Mouse (Mus musculus) liver, embryonic 13.5 days (tissue): ENCODE data around the gene Med14. TPM values are rescaled to one million over a fixed set of nuclear protein-coding genes. Genes with fewer than 3 reads are reported as not detected.
A peak's percentile ranks its signal among the peaks of the same experiment; 100 is the strongest.

ENCODE experiments used
- ATAC-seq: fragments of 200-750 bp; cut with Nextera tagmentation; 2 replicates; pipeline ENCODE4 v1.8.0; 2017; ENCODE audit warnings: low read depth, mild to moderate bottlenecking, moderate number of reproducible peaks, moderate library complexity
- DNase-seq: peaks from one replicate; pipeline ENCODE4 v3.0.0; 2022
- H3K27ac ChIP-seq: fragments of 300-500 bp; sonication (generic); 2 replicates; pipeline ENCODE4 v1.5.1; 2015; ENCODE audit warnings: moderate library complexity, mild to moderate bottlenecking, inconsistent platforms
- H3K27me3 ChIP-seq: fragments of 300-500 bp; sonication (generic); 2 replicates; pipeline ENCODE4 v1.6.1; 2015; ENCODE audit warnings: mild to moderate bottlenecking, inconsistent platforms
- H3K36me3 ChIP-seq: fragments of 300-500 bp; sonication (generic); 2 replicates; pipeline ENCODE4 v1.6.1; 2015; ENCODE audit warnings: mild to moderate bottlenecking, inconsistent platforms
- H3K4me1 ChIP-seq: fragments of 300-500 bp; sonication (generic); replicated peaks from 2 replicates; pipeline ENCODE4 v1.6.1; 2015; ENCODE audit warnings: inconsistent platforms
- H3K4me2 ChIP-seq: fragments of 300-500 bp; sonication (generic); 2 replicates; pipeline ENCODE4 v1.6.1; 2015; ENCODE audit warnings: inconsistent platforms, mild to moderate bottlenecking, moderate library complexity
- H3K4me3 ChIP-seq: fragments of 300-500 bp; sonication (generic); replicated peaks from 2 replicates; pipeline ENCODE4 v1.5.1; 2015; ENCODE audit warnings: mild to moderate bottlenecking, inconsistent platforms
- H3K9ac ChIP-seq: fragments of 300-500 bp; sonication (generic); 2 replicates; pipeline ENCODE4 v1.6.1; 2015; ENCODE audit warnings: mild to moderate bottlenecking, inconsistent platforms
- H3K9me3 ChIP-seq: fragments of 300-500 bp; sonication (generic); replicated peaks from 2 replicates; pipeline ENCODE4 v1.6.1; 2016; ENCODE audit warnings: inconsistent platforms
- WGBS: fragments of 180-500 bp; shearing (Covaris S2); methylation state at CpG from one replicate; pipeline ENCODE4 v1.1.7; 2015; ENCODE audit not compliant: insufficient replicate concordance; 5-methylcytosine and 5-hydroxymethylcytosine counted together
- polyA plus RNA-seq: library from polyadenylated mRNA; unstranded; fragments of >200 nt; fragmentation: Nextera tagmentation; extraction: Ambion mirVana; gene quantifications from 2 replicates; pipeline ENCODE4 v1.2.1, GENCODE M21; 2015

The Med14 gene
- polyA plus RNA-seq: 4.1 and 5.4 TPM in 2 replicates

GRCm38 (mm10) chrX:12761626-12762333, at the start of gene Med14:
Med14 (minus strand) TSS chrX:12762073.
- peak within 1 kb of the TSS; percentile 88 for H3K9ac ChIP-seq
- peaks cover 12% of the 10 kb centered on the region for H3K27me3 ChIP-seq
- H3K36me3 ChIP-seq: no peaks in the 10 kb centered on the region
- H3K4me2 ChIP-seq: peak within 1 kb of the TSS; percentile 74
- peak within 1 kb of the TSS; percentile 74 for H3K4me3 ChIP-seq
- 5% methylated on average over 65 of the region's 79 CpGs for WGBS
- H3K4me1 ChIP-seq: peaks cover 19% of the 10 kb centered on the region
- H3K9me3 ChIP-seq: no peaks in the 10 kb centered on the region
- peak within 1 kb of the TSS; percentile 94 for H3K27ac ChIP-seq
- peak; percentile 95 for ATAC-seq
- DNase-seq: peak; percentile 76

DNA sequence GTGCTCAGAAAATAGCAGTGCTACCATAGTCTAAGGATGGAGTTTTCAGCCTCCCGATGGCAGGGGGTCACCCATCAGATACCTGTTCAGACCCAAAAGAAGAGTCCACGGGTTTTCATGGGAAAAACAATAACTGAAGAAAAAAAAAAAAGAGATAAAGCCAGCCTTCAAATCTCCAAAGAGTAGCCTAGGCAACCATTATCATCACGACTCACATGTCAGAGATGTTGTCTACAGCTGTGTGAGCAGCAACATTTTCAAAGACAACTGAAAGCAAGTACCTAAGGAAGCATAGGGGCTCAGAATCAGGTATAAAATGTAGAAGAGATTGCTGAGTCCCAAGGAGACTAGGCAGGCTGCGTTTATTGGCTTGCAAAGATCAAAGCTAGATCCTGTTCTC, 38.7 kb upstream of the Med14 start:
- Histone ChIP-seq H3K36me3 (no peaks in the 10 kb centered on the region), H3K9ac (no peak overlapping the region), H3K9me3 (no peaks in the 10 kb centered on the region), H3K4me1 (peaks cover 3% of the 10 kb centered on the region; the same call in 1 of the 2 replicates), H3K27me3 (no peaks in the 10 kb centered on the region), H3K27ac (no peak overlapping the region), H3K4me2 (no peak overlapping the region), H3K4me3 (no peak overlapping the region)
- 49% methylated on average over 4 of the region's 4 CpGs for WGBS
- DNase-seq (no peak), ATAC-seq (no peak)

DNA sequence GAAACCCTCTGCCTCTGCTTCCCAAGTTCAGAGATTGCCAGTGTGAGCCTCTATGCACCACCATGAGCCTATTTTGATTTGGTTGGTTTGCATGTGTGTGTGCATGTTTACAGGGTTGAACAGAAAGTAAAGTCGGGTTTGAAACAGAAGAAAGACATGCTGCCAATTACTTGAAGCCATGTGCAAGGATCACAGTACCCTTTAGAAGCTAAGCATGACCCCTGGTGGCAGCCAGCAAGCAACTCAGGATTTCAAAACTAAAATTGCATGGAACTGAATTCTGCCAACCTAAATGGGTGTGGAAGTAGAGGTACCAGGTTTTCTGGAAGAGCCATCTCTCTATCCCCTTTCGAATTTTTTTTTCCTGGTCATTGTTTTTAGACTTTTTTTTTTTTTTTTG, 33.0 kb upstream of the Med14 start:
- no peak overlapping the region for H3K9ac ChIP-seq
- H3K4me3 ChIP-seq: no peak overlapping the region
- no peak overlapping the region for H3K27ac ChIP-seq
- no peaks in the 10 kb centered on the region for H3K4me1 ChIP-seq
- no peak overlapping the region for H3K4me2 ChIP-seq
- H3K36me3 ChIP-seq: no peaks in the 10 kb centered on the region
- H3K27me3 ChIP-seq: no peaks in the 10 kb centered on the region
- DNase-seq: no peak
- WGBS: 30% methylated on average over 2 of the region's 2 CpGs
- ATAC-seq: no peak
- no peaks in the 10 kb centered on the region for H3K9me3 ChIP-seq

DNA sequence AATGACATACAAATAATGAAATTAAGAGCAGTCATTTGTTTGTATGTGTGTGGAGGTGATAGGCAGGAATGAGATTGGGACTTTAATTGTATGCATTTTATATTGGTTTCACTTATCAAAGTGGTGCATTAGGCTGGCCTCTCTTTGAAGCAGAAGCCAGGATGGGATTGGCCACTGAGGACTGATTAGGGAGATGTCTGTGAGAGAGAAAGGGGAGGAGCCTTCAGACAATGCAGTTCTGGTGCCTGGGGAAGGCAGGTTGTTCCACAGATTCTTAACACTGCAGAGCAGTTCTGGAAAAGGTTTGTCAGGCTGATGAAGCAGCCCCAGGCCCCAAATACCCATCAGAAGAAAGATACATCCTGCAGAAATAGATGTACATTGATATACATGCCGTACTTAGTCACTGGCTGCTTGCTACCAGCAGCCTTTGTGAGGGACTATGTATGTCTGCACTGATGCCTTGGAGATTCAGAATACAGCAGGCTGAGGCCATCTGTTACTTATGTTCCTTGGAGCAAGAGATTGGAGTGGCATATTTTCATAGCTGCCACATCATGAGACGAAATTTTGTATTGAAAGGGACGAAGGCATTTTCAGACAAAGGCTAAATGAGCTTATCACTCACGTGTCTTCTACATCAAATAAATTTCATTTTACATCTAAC, 29.9 kb upstream of the Med14 start:
- no peak overlapping the region for H3K27ac ChIP-seq
- no peak overlapping the region for H3K9ac ChIP-seq
- no peaks in the 10 kb centered on the region for H3K9me3 ChIP-seq
- no peak for ATAC-seq
- H3K4me3 ChIP-seq: no peak overlapping the region
- H3K36me3 ChIP-seq: no peaks in the 10 kb centered on the region
- DNase-seq: no peak
- no peaks in the 10 kb centered on the region for H3K4me1 ChIP-seq
- no peak overlapping the region for H3K4me2 ChIP-seq
- no peaks in the 10 kb centered on the region for H3K27me3 ChIP-seq
- WGBS: 72% methylated on average over 4 of the region's 4 CpGs

GRCm38 (mm10) chrX:12773236-12773635, 11.4 kb upstream of the Med14 start:
- no peak overlapping the region for H3K4me2 ChIP-seq
- H3K27me3 ChIP-seq: no peaks in the 10 kb centered on the region
- no peak for DNase-seq
- H3K9ac ChIP-seq: no peak overlapping the region
- no peaks in the 10 kb centered on the region for H3K9me3 ChIP-seq
- ATAC-seq: no peak
- 57% methylated on average over 3 of the region's 3 CpGs for WGBS
- H3K4me3 ChIP-seq: no peak overlapping the region
- H3K4me1 ChIP-seq: no peaks in the 10 kb centered on the region
- H3K36me3 ChIP-seq: no peaks in the 10 kb centered on the region
- H3K27ac ChIP-seq: no peak overlapping the region

DNA sequence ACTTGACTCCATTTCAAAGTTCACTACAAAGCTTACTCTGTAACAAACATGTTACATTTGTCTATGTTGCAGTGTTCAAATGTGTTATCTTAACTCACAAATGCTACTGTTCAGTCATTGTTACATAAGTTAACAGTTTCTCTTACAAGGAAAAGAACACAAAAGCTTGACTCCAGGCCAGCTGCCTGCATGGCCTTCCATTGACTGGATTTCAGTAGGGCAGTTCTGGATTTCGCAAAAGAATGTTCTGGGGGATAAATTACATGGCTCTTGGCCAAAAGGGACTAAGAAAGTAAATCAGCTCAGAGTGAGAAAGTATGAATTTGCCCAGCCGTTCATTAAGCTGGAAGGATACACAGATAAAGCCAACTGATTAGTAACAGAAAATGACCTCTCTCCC, 9.7 kb upstream of the Med14 start:
- H3K4me3 ChIP-seq: no peak overlapping the region
- ATAC-seq (no peak), DNase-seq (no peak)
- H3K36me3 ChIP-seq: no peaks in the 10 kb centered on the region
- no peak overlapping the region for H3K9ac ChIP-seq
- no peak overlapping the region for H3K4me2 ChIP-seq
- H3K27ac ChIP-seq: no peak overlapping the region
- no peaks in the 10 kb centered on the region for H3K27me3 ChIP-seq
- 59% methylated on average over 2 of the region's 2 CpGs for WGBS
- H3K9me3 ChIP-seq: no peaks in the 10 kb centered on the region
- no peaks in the 10 kb centered on the region for H3K4me1 ChIP-seq

DNA sequence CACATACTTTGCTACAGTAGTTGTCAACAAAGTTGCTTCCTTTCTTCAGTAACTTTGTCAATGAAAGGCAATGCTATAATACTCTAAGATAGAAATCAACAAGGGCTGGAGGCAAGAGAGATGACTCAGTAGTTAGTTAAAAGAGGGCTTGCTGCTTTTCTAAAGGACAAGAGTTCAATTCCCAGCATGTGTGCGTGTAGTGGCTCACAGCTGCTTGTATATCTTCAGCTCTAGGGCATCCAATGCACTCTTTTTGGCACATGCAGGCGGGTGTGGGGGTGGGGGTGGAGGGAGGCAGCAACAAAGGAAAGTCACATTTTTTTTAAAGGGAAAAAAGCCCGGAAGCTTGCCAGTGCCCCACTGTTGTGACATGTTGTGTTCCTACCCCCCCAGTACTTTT, 6.7 kb upstream of the Med14 start:
- WGBS: 67% methylated on average over 3 of the region's 3 CpGs
- Histone ChIP-seq H3K4me1 (peaks cover 6% of the 10 kb centered on the region), H3K27ac (no peak overlapping the region), H3K27me3 (no peaks in the 10 kb centered on the region), H3K4me2 (no peak overlapping the region), H3K9ac (no peak overlapping the region), H3K9me3 (no peaks in the 10 kb centered on the region), H3K36me3 (no peaks in the 10 kb centered on the region), H3K4me3 (no peak overlapping the region)
- DNase-seq (no peak), ATAC-seq (no peak)

- Histone ChIP-seq H3K27ac (no peak overlapping the region), H3K27me3 (peaks cover 3% of the 10 kb centered on the region), H3K4me1 (peaks cover 11% of the 10 kb centered on the region), H3K9me3 (no peaks in the 10 kb centered on the region), H3K9ac (no peak overlapping the region), H3K4me2 (no peak overlapping the region), H3K4me3 (no peak overlapping the region), H3K36me3 (no peaks in the 10 kb centered on the region)
- ATAC-seq (no peak), DNase-seq (no peak)
- WGBS: 46% methylated on average over 4 of the region's 4 CpGs
Observed at GRCm38 (mm10) chrX:12766846-12767564, 5.1 kb upstream of the Med14 start.

DNA sequence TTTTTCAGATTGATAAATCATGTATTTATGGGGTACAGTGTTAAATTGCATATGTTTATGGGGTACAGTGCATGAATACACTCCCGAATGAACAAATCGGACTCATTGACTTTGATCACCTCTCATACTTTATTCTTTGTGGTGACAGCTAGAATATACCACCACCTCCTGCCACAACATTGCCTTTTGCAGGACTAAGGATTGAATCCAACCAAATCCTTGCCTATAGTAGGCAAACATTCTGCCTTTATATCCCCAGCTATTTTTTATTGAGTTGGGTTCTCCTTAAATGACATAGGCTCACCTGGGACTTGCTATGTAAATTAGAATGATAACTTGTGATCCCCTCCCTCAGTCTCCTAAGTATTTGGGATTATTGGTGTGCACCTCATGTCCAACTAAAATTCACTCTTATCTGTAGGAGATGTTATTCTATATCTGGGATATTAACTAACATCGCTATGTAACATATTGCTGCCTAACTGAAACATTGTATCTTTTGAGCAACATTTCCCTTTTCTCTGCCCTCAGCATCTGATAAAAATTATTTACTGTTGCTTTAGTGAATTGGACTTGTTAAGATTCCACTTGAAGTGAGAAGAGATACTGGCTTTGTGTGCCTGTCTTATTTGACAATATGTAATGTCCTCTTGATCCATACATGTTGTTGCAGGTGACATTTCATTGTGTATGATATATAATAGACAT, 1.4 kb upstream of the Med14 start:
- H3K4me1 ChIP-seq: peaks cover 19% of the 10 kb centered on the region
- H3K4me3 ChIP-seq: peak overlapping the region; percentile 74
- H3K27me3 ChIP-seq: peaks cover 12% of the 10 kb centered on the region
- ATAC-seq: no peak
- DNase-seq: no peak
- H3K9ac ChIP-seq: peak overlapping the region; percentile 88
- peak overlapping the region; percentile 94 for H3K27ac ChIP-seq
- H3K36me3 ChIP-seq: no peaks in the 10 kb centered on the region
- H3K9me3 ChIP-seq: no peaks in the 10 kb centered on the region
- peak overlapping the region; percentile 74 for H3K4me2 ChIP-seq
- WGBS: 52% methylated on average over 3 of the region's 3 CpGs

- Histone ChIP-seq H3K27me3 (peaks cover 12% of the 10 kb centered on the region), H3K4me2 (peak overlapping the region; percentile 74), H3K9ac (peak overlapping the region; percentile 88), H3K27ac (peak overlapping the region; percentile 94), H3K4me1 (peaks cover 19% of the 10 kb centered on the region), H3K36me3 (no peaks in the 10 kb centered on the region), H3K9me3 (no peaks in the 10 kb centered on the region), H3K4me3 (peak overlapping the region; percentile 74)
- ATAC-seq (no peak), DNase-seq (no peak)
- 11% methylated on average over 32 of the region's 32 CpGs for WGBS
Observed at GRCm38 (mm10) chrX:12762334-12763126, 657 bp upstream of the Med14 start.
